Mouse (Mus musculus) stomach, postnatal 0 days (tissue): ENCODE measurements around the gene Mitd1. TPM values are rescaled to one million over a fixed set of nuclear protein-coding genes. Genes with fewer than 3 reads are reported as not detected.

ENCODE experiments used
- ATAC-seq: fragments of 200-750 bp; cut with Nextera tagmentation; 2 replicates; pipeline ENCODE4 v1.8.0; 2017; ENCODE audit not compliant: low FRiP score, low TSS enrichment
- DNase-seq: peaks from one replicate; pipeline ENCODE4 v3.0.0-alpha.2; 2016; ENCODE audit warnings: low spot score
- H3K27ac ChIP-seq: fragments of 300-500 bp; sonication (generic); replicated peaks from 2 replicates; pipeline ENCODE4 v1.5.1; 2014; ENCODE audit warnings: mild to moderate bottlenecking, control low read depth
- H3K27me3 ChIP-seq: fragments of 300-500 bp; sonication (generic); 2 replicates; pipeline ENCODE4 v1.6.1; 2014; ENCODE audit warnings: low read length; ENCODE audit not compliant: control insufficient read depth, insufficient read depth
- H3K36me3 ChIP-seq: fragments of 300-500 bp; sonication (generic); 2 replicates; pipeline ENCODE4 v1.6.1; 2014; ENCODE audit warnings: low read length, mixed read lengths; ENCODE audit not compliant: control insufficient read depth, insufficient read depth
- H3K4me1 ChIP-seq: fragments of 300-500 bp; sonication (generic); replicated peaks from 2 replicates; pipeline ENCODE4 v1.6.1; 2014; ENCODE audit warnings: antibody characterized with exemption; ENCODE audit not compliant: control insufficient read depth, insufficient read depth
- H3K4me2 ChIP-seq: fragments of 300-500 bp; sonication (generic); replicated peaks from 2 replicates; pipeline ENCODE4 v1.6.1; 2014; ENCODE audit warnings: low read depth, mild to moderate bottlenecking, control low read depth, moderate library complexity
- H3K4me3 ChIP-seq: fragments of 300-500 bp; sonication (generic); 2 replicates; pipeline ENCODE4 v1.5.1; 2014; ENCODE audit warnings: low read depth, low read length, control low read depth
- H3K9ac ChIP-seq: fragments of 300-500 bp; sonication (generic); 2 replicates; pipeline ENCODE4 v1.6.1; 2014; ENCODE audit warnings: mild to moderate bottlenecking, low read length, control low read depth, mixed read lengths
- H3K9me3 ChIP-seq: fragments of 300-500 bp; sonication (generic); 2 replicates; pipeline ENCODE4 v1.6.1; 2016; ENCODE audit warnings: low read length; ENCODE audit not compliant: control insufficient read depth
- CTCF ChIP-seq: IDR thresholded peaks from 2 replicates; pipeline ENCODE4 v1.5.1; 2016; ENCODE audit warnings: antibody characterized with exemption, low read depth, mild to moderate bottlenecking, moderate library complexity
- EP300 ChIP-seq: optimal IDR thresholded peaks from 2 replicates; pipeline ENCODE3; 2016; ENCODE audit warnings: antibody characterized with exemption
- WGBS: fragments of 180-500 bp; shearing (Covaris S2); extraction: QIAGEN DNeasy Blood & Tissue Kit; methylation state at CpG from one replicate; pipeline ENCODE4 v1.1.7; 2014; 5-methylcytosine and 5-hydroxymethylcytosine counted together
- polyA plus RNA-seq: library from polyadenylated mRNA; unstranded; fragments of >200 nt; fragmentation: Nextera tagmentation; extraction: Ambion mirVana; gene quantifications from 2 replicates; pipeline ENCODE4 v1.2.1, GENCODE M21; 2015

The Mitd1 gene
- polyA plus RNA-seq, 1 experiment from 2014 or later = 22.7 TPM

DNA sequence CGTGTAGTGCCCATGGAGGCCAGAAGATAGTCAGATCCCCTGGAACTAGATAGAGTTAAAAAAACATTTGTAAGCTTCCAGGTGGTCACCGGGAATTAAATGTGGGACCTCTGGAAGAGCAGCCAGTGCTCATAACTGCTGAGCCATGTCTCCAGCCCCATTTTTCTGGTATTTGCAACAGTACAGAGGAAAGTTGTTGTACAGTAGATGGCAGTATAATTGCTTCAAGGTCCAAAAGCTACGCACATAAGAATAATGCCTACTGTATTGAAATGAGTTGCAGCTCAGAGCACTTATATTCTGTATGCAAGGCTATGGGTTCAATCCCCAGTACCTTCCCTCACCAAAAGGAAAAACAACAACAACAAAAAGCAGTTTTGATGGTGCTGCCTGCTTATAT, 1.2 kb upstream of the Mitd1 start:
- H3K4me2 ChIP-seq = peak overlapping the region; percentile 81
- TF ChIP-seq CTCF (peak; percentile 66), EP300 (no peak)
- H3K4me1 ChIP-seq = no peaks in the 10 kb centered on the region; the same call in 1 of the 2 replicates
- no peak overlapping the region for H3K9ac ChIP-seq
- no peak overlapping the region for H3K27ac ChIP-seq
- H3K4me3 ChIP-seq = peak overlapping the region; percentile 70; the same call in 1 of the 2 replicates
- DNase-seq = no peak
- ATAC-seq = no peak
- H3K36me3 ChIP-seq = 0 out of 2 replicates have a peak, but pooled peaks cover 2% of the 10 kb centered on the region
- H3K27me3 ChIP-seq = no peaks in the 10 kb centered on the region
- WGBS = 53% methylated on average over 3 of the region's 3 CpGs
- H3K9me3 ChIP-seq = no peaks in the 10 kb centered on the region

DNA sequence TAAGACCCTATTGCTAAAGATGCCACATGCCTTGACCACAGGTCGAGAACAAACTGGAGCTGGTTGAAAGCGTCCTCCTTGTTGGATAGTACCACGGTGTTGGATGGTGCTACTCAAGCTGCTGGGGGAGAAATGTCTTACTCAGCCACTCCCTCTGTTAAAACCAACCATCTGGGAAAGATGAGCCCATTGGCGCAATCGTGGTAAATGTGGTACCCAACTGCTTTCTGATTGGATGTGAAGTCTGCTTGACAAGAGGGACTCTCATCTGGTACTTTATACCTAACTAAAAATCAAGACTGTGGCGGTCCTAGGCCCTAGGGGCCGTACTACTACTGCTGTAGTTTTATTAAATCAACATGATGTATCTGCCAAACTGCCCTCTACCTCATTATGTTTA, 1.0 kb downstream of the Mitd1 start:
- no peaks in the 10 kb centered on the region for H3K27me3 ChIP-seq
- ATAC-seq (no peak), DNase-seq (no peak)
- no peaks in the 10 kb centered on the region for H3K36me3 ChIP-seq
- H3K27ac ChIP-seq = peak overlapping the region; percentile 86; the same call in 1 of the 2 replicates
- peak overlapping the region; percentile 70 for H3K4me3 ChIP-seq
- H3K9ac ChIP-seq = peak overlapping the region; percentile 59
- no peaks in the 10 kb centered on the region; the same call in 1 of the 2 replicates for H3K4me1 ChIP-seq
- peak overlapping the region; percentile 81 for H3K4me2 ChIP-seq
- TF ChIP-seq EP300 = no peak
- WGBS = 76% methylated on average over 7 of the region's 7 CpGs
- no peaks in the 10 kb centered on the region for H3K9me3 ChIP-seq

GRCm38 (mm10) chr1:37884451-37884850, 5.8 kb downstream of the Mitd1 start:
- Histone ChIP-seq H3K27me3 (no peaks in the 10 kb centered on the region), H3K36me3 (peaks cover 6% of the 10 kb centered on the region; the same call in 1 of the 2 replicates), H3K4me1 (no peaks in the 10 kb centered on the region; the same call in 1 of the 2 replicates), H3K4me3 (no peak overlapping the region), H3K9ac (no peak overlapping the region), H3K4me2 (no peak overlapping the region), H3K9me3 (no peaks in the 10 kb centered on the region), H3K27ac (no peak overlapping the region)
- DNase-seq (no peak), ATAC-seq (no peak)
- TF ChIP-seq EP300 (no peak), CTCF (no peak)
- 74% methylated on average over 4 of the region's 4 CpGs for WGBS

DNA sequence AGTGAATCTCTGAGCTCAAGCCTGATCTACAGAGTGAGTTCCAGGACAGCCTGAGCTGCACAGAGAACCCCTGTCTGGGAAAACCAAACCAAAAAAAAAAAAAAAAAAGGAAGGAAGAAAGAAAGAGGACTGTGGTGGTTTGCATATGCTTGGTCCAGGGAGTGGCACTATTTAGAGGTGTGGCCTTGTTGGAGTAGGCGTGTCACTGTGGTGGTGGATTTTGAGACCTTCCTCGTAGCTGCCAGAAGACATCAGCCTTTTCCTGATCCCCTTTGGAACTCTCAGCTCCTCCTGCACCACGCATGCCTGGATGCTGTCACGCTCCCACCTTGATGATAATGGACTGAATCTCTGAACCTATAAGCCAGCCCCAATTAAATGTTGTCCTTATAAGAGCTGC, 6.8 kb downstream of the Mitd1 start:
- Histone ChIP-seq H3K27ac (no peak overlapping the region), H3K27me3 (no peaks in the 10 kb centered on the region), H3K9me3 (no peaks in the 10 kb centered on the region), H3K36me3 (peaks cover 6% of the 10 kb centered on the region; the same call in 1 of the 2 replicates), H3K4me3 (no peak overlapping the region), H3K9ac (no peak overlapping the region), H3K4me1 (no peaks in the 10 kb centered on the region), H3K4me2 (no peak overlapping the region)
- no peak for ATAC-seq
- WGBS = 88% methylated on average over 4 of the region's 4 CpGs
- no peak for DNase-seq
- TF ChIP-seq EP300 = no peak
- TF ChIP-seq CTCF = no peak

DNA sequence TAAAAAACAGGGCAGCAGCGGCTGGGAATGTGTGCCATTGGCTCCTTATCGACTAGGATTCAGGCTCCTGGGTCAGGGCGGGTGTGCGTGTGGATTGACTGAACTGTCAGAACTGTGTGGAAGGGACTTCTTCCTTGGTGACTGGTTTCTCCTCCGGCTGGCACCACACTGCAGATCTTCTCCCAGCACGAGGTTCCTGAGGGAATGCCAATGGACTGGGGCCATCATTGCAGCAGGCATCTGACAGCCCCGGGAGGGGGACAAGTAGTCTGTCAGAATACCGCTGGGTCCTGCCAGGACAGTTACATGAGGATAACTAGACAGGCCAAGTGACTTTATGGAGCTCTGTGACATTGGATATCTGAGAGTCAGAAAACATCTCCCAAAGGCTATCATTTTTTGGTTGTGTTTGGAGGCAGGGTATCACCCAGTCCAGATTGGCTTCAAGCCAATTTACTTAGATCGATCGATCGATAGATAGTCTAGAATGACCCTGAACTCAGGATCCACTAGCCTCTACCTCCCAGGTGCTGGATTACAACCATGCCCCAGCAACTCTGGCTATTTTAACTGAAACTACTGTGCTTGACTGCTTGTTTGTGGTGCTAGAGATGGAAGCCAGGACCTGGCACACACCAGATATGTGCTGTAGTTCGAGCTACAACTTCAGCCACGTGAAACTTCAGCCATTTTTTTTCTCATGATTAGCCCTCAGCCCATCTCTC, 12.3 kb downstream of the Mitd1 start:
- Histone ChIP-seq H3K4me3 (no peak overlapping the region), H3K9ac (no peak overlapping the region), H3K27me3 (no peaks in the 10 kb centered on the region), H3K9me3 (no peaks in the 10 kb centered on the region), H3K4me2 (no peak overlapping the region), H3K27ac (no peak overlapping the region), H3K36me3 (peaks cover 20% of the 10 kb centered on the region), H3K4me1 (no peaks in the 10 kb centered on the region)
- ATAC-seq (0 out of 2 replicates have a peak, but pooled peaks have one; percentile 33), DNase-seq (no peak)
- TF ChIP-seq CTCF = no peak
- TF ChIP-seq EP300 = no peak
- 93% methylated on average over 13 of the region's 13 CpGs for WGBS

DNA sequence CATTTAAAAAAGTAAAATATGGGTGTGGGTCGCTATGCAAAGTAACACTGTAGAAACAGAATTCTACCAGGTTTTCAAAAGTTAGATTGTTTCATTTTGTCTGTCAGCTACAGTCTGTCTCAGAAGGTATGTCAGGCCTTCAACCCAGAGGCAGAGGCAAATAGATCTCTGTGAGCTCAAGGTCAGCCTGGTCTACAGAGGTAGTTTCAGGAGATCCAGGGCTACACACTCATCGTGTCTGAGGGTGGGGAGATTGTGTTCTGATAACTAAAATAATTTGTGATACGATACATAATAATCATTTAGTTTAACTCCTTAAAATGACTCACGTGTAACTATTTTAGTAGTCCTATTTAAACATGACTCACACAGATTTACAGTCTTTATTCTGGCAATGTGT, 17.1 kb downstream of the Mitd1 start:
- Histone ChIP-seq H3K27me3 (no peaks in the 10 kb centered on the region), H3K36me3 (peaks cover 14% of the 10 kb centered on the region), H3K9me3 (no peaks in the 10 kb centered on the region), H3K4me1 (no peaks in the 10 kb centered on the region), H3K4me3 (no peak overlapping the region), H3K4me2 (peak overlapping the region; percentile 17; the same call in 1 of the 2 replicates), H3K9ac (no peak overlapping the region), H3K27ac (no peak overlapping the region)
- DNase-seq (no peak), ATAC-seq (no peak)
- WGBS = 58% methylated on average over 4 of the region's 4 CpGs
- TF ChIP-seq CTCF (no peak), EP300 (no peak)
